Mouse (Mus musculus) right cerebral cortex, postnatal 36 days (tissue): ENCODE measurements at regions not wholly inside any gene's neighbourhood (a gene's known extent, or its start where the extent isn't known, plus 50 kb on each side); places are given as distances from the start of the nearest gene placed in this dataset.

Experiments
- DNase-seq, 2 experiments: peaks; one replicate each; pipeline ENCODE4 v3.0.0; 2022; ENCODE audit warnings: low spot score in 2 of 2, mixed read lengths in 1 of 2

DNA sequence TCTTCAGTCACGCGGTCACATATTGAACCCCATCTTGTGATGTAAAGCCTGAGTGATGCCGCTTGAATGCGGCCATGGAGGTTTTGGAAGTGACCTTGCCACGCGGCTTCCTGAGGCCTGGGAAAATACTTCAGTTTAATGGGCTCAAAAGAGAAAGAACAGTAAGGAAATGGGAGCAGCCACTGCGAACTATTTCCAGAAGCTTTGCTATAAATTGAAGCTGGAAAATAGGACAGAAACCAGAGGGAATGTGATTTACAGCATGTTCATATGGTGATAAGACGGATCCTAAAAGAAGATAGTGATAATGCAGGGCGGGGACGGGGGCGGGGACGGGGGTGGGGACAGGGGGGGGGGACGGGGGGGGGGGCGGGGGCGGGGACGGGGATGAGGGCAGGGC lies 52.7 kb upstream of the Trpc4 start:
- peak in 1 of 2 experiments; percentile 13 for DNase-seq

DNA sequence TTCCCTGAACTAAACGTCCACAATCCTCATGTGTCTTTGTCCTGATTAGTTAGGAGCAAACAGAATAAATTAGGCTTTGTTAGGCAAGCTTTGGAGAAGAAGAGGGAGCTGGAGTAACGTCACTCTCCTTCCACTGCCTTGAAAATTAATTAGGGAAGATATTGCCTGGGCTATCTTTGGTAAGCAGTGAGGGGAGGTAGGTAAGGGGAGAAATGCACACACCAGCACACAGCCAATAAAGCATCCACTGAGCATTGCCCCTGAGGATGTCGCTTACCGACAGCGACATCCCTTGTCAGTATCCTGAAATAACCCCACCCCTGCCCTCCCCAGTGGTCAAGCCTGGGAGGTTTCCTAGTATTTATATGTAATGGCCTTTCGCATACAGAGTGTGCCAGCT lies 72.2 kb upstream of the Trpc4 start:
- no peak for DNase-seq

DNA sequence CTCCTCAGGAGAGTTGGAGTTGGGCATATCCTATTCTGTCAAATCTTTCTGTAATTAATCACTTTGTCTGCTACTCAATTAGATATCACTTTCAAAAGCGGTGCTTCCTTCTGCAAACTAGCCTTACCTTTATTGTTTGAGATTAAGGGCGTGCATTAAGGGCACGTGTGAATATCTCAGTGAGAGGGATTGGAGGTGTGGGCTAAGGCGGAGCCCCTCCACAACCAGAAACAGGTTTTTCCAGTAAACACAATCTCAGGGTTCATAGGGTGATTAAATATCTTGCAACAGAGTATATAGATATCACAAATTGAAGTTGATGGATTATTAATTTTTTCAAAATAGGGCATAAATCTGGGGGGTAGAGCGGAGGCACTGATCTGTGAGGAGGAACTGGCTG lies 79.4 kb upstream of the Trpc4 start:
- no peak for DNase-seq

DNA sequence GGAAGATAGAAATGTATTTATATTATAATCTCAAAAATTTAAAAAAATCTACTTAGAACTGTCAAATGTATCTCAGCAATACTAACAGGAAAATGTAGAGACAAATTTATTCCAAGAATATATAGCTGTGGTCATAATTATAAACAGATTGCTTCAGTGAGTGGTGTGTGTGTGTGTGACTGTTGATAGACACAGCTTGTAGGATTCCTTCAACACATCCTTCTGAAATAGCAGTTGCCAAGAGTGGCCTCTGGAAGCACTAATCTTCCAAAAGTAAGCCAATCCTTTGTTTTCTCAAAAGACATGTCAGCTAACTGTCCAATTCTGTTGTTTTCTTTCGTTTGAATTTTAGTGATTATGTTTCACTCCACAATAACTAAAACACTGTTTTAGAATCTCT lies 95.2 kb upstream of the Trpc4 start:
- DNase-seq, result no peak

DNA sequence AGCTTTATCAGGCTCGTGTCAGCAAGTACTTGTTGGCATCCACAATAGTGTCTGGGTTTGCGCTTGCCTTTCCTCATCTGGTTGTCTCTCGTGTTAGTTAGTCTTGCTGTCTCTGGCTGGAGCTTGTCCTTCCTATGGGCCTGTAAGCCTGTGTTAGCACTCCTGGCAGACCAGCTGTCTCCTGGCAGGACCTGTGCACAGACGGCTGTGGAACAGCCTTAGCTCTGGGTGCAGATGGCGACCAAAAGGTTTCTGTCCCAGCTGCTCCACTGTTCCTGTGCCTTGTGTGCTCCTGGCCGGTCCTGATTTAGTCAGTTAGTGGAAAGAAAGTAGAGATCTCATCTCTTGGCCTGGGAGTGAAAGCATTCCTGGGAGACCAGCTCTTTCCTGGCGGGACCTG lies 101.5 kb upstream of the Trpc4 start:
- no peak for DNase-seq

DNA sequence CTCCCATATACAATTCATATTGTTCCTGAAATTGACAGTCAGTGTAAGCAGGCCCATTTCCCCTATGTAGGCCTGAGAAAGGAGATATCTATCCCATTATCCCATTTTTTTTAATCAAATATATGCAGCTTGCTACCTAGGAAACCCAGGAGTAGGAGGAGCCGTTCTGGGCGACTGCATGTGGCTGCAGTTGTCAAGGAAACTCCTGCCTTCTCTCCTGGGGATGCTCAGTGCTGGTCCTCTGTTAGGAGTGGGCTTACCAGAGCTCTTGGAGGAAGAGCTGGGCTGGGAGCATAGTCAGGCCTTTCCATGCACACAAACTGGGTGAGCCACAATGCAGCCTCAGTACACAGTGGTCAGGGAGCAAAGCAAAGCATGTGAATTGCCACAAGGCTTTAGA lies 106.5 kb upstream of the Trpc4 start:
- peak; percentile 9 to 19 for DNase-seq

DNA sequence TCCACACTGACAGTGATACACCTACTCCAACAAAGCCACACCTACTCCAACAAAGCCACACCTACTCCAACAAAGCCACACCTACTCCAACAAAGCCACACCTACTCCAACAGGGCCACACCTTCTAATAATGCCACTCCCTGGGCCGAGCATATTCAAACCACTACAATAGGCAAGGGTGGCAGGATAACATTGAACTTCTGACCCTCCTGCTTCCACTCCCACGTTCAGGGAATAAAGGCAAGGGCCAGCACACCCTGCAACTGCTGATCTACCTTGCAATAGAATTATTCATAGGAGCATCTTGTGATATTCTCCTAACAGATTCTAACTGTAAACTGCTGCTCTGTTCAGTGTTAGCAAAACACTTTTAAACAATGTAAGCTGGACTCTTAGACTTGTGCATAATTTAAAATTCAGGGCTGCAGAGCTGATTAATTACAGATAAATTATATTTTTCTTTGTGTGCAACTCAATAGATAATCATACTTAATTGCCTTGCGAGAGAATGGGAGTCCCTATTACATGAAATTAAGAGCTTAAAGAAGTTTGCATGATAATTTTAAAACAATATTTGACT lies 107.7 kb upstream of the Trpc4 start:
- DNase-seq, result no peak

DNA sequence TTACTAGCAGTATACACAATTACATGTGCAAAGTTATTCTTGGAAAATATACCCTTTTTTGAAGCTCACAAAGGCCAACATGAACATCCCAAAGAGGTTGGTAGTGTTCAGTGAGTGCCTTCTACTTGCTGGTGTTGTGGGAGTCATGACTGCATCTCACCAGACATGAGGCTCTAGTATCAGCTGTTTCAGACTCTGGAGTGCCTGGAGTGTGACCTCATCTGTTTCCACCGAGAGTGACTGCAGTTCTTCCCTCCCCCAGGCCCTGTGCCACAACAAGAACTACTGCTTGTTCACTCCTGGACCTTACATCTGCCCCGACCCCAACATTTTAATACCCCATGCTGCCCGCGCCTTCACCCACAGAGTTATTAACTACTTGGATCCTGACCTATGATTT lies 128.5 kb upstream of the Trpc4 start:
- DNase-seq, result no peak

DNA sequence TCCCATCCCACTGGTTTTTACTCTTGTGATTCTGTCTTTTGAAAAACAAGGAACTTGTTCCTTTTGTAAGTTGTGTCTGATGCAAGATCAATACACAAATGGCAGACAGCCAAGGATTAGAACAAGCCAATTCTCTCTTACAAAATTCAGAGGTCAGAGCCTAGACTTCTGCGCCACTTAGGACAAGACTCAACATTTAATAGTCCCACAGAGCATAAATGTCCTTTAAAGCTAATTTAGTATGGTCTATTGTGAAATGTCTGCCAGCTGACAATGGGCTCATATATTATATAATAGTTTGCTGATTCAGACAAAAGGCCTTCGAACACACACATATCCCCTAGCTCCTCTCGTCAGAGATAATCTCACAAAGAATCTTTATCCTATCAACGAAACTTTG lies 135.6 kb upstream of the Trpc4 start:
- no peak for DNase-seq

DNA sequence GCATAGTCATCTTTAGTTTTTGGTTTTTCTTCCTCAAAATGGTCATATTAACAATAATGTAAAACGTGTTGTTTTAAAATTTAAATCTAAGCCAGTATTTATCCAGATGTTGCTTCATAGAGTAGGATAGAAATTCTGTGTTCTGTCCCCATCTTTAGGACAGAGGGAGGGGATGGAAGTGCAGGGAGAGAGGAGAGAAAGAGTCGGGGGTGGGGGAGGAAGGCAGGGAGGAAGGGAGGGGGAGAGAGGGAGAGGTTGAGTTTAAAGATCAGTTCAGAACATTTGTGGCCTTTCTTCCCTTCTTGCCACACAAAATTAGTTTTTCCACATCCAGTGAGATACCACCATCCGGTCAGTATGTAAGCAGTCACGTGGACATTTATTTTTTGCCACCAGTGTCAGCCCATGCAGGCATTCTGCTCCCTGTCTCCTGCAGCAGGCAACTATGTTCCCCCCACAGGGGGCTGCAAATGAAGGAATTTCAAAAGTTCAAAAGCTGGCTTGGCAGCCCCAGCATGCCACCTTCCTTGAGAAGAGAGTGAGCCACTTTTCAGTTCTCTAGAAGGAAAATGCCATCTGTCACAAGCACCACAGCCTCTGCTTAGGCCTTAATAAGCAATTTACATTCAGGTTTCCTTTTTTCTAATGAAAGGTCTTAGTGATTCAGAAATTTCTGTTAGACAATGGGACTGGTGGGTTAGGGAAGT lies 137.7 kb upstream of the Trpc4 start:
- no peak for DNase-seq

DNA sequence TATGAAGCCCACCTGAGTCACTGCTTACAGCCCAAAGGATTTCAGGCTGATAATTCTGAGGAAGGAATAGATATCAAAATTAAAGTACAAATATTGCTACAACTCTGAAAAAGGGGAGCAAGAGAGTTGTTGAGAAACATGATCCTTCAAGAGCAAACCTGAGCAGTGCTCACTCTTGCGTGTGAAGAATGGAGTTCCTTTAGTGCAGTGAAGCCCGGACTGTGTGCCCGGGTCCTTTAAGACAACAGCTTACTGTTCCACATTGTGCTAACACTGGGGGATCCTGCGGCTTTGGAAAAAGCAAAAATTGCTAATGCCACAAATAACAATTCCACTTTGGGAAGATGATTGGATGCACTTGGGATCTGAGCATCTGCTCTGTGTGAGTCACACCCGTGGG lies 139.0 kb upstream of the Trpc4 start:
- no peak for DNase-seq

DNA sequence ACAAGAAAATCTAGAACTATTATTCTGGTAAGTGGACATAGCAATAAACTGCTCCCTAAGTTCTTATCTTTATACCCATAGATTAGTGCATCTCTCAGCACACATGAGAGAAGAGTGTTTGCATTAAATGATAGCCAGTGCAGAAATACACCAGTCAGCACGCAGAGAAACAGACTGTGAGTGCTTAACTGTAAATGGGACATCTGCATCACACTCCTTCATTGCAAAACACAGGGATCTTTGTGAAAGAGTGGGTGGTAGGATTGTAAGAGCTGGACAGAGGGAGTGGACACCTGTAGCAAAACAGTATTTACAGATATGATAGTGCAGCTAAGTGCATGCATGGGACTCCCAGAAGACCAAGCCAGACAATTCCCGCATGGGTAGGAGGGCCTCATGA lies 144.8 kb upstream of the Trpc4 start:
- no peak for DNase-seq

DNA sequence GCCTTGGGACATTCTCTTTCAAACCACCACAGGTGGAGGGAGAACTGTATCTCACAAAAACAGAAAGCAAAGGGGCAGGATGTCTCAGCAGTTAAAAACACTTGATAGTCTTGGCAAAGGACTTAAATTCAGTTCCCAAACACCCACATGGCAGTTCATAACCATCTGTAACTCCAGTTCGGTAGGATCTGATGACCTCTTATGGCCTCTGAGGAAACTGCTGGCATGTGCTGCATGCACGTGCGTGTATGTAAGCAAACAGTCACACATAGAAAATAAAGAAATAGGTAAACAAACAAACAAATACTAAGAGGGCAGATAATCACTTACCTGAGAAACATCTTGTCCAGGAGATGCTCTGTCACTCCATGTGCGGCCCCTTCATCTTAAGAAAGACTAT lies 129.4 kb upstream of the Ufm1 start:
- no peak for DNase-seq

DNA sequence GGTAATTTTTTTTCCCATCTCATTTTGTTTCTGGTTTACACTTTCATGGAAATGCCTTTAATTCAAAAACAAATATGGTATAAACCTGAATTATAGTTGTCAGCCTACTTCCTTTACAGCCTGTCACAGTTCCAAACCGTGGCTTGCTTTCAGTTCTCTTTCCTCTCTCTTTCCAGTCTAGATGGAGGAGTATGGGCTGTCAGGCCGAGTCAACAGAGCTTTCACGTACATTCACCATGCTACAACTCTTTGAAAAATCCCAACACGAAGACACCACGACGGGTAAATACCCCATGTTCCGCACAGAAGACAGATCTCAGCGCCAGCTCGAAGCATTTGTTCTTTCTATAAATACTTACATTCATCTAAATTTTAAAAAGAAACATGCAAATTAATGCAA lies 125.2 kb upstream of the Ufm1 start:
- peak in 1 of 2 experiments; percentile 17 for DNase-seq

DNA sequence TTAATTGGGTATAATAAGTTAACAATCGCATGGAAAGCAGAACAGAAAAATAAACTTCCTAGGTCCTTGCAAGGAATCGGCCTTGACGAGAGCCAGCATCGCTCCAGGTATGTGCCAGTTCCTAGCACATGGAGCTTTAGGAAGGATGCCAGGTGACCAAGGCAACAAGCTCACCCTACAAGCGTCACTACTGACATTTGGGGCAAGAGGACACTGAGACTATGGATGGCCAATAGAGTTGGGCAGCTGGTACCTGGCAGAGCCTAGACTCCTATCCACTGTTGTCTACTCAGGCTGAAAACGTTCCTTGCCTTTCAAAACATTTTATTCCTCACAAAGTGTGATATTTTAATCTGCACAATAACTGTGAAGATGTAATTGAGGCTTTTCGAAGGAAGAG lies 124.6 kb upstream of the Ufm1 start:
- DNase-seq, result no peak

DNA sequence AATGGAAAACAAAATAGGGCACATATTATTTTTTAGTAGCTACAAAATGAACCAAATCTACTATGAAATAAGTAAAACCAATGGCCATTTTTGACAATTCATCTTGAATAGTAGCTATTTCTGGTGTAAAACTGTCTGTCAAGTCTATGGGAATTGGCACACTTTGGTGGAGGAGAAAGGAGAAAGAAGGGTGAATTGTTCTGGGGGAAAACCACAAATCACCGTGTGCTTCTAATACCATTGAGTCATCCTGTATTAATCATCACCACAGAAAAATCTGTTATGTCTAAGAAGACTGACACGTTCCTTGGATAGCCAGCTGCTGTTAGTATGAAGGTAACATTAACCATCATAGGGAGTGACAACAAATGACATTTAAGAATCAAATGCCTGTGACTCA lies 123.7 kb upstream of the Ufm1 start:
- DNase-seq, result no peak

DNA sequence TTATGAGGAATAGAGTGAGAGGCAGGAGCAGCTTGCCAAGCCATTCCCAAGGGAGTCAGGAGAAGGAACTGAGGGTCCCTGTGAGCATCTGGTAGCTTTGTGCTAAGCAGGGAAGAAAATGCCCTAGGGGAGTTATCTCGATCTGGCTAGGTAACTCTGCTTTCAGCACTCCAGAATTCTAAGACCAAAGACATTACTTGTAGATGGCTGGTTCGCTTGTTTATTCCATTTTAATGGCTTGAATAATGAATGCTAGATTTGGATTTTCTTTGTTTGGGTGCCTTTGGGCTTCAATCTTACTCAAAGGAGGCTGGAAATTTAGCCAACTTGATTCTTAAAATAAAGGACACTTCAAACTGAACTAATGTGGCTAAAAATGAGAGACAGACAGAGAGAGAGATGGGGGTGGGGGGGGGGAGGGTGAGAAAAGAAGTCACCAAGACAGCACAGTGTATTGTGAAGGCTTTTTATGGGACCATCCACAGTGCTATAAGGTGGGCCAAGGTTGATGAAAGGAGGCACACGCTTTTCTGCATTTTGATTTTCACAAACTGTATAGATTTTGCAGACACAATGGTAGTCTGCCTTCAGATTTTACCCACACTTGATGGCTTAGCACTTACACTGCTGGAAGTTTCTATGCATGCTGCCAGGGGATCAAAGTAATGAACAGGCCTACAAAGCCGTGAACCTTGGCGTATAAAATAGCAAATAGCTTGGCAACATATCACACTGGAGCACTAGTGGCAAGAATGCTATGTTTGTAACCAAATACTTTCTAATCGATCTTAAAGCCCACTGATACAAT lies 121.3 kb upstream of the Ufm1 start:
- DNase-seq, result no peak

DNA sequence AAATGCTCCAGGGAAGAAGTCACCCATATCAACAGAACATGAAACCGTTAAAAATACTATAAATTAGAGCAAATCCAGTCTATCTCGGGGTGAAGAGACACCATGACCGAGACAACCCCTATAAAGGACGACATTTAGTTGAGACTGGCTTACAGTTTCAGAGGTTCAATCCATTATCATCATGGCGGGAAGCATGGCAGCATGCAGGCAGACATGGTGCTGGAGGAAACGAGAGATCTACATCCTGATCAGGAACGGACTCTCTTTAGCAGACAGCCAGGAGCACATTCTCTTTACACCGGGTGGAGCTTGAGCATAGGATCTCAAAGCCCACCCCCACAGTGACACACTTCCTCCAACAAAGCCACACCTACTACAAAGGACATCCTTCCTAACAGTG lies 118.7 kb upstream of the Ufm1 start:
- DNase-seq, result no peak

DNA sequence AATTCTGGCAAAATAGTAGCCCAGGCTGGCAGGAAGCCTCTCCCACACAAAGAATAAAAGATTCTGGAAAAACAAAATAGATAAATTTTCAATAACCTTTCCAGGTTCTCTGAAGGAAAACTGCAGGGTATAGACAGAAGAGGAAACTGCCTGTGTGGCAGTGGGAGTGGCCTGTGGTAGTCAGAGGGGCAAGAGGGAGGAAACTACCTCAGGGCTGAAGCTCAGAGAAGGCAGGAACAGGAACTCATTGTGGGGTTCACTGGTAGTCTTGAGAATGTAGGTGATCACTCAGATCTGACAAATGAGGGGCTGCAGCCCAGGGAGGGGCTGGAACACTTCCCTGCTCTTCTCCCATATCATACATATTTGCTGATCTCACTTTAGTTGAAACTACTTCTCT lies 118.0 kb upstream of the Ufm1 start:
- no peak for DNase-seq

DNA sequence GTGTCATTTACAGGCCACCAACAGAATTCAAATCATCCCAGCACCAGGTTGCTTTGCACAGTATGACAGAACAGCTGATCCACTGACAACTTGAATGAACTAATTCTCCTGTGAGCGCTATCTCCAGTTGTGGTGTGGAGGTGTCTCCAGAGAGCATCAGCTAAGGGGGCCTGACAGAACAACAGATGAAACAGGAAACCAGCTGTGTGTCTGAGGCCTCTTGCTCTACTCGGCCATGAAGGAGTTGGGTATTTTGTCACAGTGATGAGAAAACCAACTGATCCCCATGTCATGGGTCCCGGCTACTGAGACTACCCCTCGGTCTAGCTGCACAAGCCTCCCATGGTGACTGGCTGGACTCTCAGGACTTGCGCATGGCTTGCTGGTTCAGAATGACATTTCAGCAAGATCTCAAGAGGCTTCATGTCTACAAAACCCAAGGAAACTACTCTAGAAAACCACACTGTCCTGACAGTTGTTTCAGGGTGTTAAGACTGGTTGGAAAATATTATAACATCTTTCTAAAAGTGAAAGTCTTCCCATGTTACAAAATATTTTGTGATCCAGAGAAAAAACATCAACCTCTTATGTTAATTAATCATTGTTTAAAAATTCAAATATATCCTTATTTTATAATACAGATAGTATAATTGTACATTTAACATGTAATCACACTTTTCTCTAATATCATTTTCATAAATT lies 113.9 kb upstream of the Ufm1 start:
- no peak for DNase-seq

DNA sequence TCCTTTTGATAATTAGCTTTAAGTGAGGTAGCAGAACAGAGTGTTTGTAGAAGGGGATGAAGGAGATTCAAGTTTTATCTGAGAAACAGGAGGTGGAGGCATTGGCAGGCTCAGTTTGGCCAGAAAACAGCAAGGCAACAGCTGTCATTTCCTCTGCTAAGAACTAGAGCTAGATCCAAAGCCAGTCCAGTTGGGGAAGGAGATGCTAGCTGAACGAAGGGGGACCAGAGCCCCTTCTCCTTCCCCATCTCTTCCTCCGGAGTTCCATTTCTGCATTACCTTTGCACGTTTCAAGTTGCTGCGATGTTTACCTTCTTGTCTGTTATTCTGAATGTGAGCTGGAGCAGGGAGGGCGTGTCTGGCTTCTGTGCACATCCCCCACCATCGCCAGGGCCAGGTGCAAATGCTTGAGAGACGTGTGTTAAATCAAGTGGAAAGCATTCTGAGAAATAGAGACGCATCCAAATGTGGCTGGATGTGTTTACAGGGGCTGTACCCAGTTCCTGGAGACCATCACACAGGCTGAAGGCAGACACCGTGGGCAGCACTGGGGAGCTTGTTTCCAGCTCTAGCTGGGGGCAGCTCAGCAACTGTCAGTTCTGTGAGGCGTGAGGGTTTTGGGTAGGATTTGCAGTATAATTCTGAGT lies 111.4 kb upstream of the Ufm1 start:
- peak in 1 of 2 experiments; percentile 4 for DNase-seq
